Mouse (Mus musculus) retina, embryonic 14.5 days (tissue): ENCODE results near the gene Nek1.

Source experiments
- DNase-seq: peaks from one replicate; pipeline ENCODE4 v3.0.0-alpha.2; 2015; ENCODE audit warnings: low spot score

The Nek1 gene

DNA sequence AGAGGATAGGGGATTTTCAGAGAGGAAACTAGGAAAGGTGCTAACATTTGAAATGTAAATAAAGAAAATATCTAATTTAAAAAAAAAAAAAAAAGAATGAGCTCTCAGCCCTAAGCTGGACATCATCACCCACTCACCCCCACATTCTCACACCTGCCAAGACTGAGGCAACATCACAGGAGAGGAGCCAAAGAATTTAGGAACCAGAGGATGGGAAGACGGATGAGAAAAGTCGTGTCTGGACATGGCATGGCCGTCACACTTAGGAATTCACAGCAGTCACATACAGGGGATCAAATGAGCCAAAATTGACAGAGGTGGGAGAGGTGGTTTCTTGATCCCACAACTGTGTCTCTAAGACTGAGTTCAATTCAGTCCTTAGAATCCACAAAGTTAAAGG lies 165.5 kb downstream of the Nek1 start:
- DNase-seq = no peak

DNA sequence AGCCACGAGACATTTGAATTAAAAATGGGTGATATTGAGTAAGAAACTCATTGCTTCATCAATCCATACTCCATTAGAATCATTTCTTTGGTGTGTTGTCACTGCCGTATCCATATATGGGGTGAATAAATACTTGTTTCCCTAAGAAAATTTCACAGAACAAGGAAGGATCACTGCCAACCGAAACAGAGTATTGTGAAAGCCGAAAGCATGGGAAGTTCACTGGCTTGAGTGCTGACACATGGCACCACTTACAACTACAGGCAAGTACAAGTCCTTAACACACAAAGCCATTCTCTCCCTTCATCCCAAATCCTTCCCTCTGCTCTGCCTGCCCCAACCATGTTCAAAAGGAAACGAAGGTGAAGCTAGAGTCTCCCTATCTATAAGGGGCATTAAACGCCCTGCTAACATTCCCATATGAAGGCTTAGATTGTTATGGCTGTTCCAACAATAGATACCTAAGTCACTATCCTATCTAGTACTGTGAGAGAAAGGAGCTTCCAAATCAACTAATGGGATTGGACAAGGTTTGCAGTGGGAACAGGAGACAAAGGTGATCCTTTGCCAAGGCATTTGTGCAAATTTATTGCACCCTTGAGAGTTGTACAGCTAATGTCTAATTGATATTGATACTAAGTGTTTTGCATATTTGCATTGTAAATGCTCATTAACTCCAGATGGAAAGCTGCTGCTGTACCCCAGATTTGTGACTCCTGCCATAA lies 168.6 kb downstream of the Nek1 start:
- no peak for DNase-seq

DNA sequence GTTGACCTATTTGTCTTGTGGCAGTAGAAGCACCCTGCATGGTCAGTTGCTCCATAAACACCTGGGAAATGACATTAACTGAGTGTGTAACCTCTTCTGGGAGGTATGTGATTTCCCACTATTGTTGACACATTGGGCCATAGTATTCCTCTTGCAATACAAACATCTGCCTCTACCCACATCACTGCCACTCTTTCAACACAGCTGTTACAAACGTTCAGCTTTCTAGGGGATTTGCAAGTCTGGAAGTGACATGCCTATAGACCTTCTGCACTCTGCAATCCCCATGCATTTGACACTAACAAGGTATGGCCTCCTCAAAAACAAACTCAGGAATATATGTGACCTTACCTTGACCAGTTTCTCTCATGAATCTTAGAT lies 169.2 kb downstream of the Nek1 start:
- DNase-seq = no peak

DNA sequence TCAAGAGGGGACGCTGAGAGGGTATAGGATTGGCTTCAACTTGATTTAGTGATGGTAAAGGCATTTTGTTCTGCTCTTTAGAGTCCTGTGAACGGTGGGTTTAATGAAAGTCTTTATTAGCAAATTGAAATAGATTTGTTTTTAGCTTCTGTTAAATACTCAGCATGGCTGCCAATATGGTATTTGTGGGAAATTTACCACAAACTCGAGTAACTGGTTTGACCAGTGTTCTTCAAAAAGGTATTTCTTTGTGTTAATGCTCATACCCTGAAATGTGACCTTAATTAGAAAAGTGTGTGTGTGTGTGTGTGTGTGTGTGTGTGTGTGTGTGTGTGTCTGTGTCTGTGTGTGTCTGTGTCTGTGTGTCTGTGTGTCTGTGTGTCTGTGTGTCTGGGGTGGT lies 178.6 kb downstream of the Nek1 start:
- no peak for DNase-seq

DNA sequence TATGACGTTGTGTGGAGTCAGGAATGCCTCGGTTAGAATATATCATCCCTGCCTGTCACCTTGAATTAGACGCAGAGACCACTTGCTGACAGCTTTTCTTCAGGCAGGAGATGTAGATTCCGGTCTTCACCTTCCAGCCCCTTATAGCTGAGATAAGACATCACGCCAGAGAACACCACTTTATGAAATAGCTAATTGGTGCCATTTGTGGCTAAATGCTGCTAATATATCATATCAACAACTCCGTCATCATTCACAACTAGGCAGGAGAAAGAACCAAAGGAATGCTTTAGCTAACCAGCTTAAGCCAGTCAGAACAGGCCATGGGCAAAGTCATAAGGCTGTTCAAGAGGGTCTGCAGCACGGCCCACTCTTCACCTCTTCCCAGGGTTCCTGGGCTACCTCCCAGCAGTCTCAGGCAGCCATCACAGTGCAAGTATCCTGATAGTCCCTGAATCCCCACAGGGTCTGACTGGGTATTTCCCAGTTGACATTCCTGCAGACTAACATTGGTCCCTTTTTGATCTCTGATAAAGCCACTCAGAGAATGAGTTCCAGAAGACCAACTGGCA lies 181.0 kb downstream of the Nek1 start:
- DNase-seq = no peak

DNA sequence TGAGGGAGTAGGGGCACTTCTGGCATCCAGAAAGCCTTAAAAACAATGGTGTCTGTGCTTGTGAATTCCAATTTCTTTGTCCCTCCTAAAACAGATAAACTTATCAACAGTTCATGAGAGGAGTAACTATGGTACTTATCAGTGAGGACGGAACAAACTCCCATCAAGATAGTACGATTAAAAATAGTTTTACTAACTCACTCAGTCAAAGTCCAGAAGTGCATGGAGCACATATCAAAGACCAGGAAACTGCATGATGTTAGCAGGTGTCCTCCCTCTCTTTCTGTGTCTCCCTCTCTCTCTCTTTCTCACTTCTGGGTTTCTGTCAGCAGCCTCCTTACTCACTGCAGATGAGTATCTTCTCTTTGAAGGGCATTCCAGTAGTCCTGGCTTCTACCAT lies 182.9 kb downstream of the Nek1 start:
- no peak for DNase-seq

DNA sequence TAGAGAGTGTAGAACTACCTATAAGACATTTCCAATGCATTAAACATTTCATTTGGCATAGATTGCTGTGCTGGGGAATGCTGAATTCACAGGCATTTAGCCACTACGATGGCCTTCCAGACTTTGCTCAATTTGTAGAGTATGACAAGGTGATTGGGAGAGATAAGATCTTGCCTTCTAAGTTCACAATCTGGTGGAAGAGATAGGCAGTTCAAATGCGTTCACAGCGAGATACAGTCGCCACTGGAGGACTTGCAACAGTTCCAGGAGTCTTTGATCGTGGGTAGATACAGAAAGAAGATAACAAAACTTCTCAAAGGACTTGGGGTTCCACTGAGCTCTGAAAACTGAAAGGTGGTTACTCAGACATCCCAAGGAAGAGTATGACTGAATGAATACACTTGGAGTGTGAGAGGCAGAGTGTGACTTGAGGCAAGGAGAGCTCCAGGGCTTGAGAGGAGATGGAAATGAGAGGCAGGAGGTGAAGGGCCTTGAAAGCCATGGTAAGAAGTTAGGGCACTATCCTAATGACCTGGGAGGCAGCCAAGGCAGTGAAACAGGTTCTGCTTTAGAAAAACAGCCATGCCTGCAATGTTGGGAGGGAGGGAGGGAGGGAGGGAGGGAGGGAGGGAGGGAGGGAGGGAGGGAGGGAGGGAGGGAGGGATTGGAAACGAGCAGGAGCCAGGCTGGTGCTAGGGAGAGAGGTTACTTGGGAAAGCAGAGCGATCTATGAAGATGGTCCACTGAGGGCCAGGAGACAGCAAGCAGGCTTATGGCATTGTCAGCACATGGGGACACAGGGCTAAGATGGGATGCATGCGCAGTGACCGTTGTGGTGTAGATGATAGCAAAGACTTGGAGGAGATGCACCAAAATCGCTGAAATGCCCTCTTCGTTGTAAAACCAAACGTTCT lies 184.9 kb downstream of the Nek1 start:
- DNase-seq = no peak

DNA sequence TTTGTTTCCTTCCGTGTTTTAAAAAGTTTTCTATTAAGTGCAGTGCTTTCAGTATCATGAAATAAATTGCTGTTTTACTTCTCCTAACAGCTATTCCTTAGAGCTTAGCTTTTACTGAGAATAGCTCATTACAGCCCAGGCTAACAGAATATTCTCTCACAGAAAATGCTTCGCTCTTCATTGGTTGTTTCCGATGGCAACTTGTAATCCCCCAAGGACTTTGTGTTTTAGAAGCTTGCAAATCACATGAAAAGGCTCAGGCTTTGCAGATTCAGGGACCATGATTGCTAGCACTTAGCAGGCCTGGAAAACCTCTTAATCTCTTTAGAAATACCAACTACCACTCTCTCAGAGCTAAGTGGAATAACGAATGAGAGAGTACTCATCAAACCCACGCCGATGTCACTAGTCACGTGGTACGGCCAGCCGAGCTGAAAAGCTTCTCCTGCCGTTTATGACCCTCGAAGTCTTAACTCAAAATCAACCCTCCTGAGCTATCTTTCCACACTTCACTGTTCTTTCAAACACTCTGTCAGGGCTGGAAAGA lies 185.7 kb downstream of the Nek1 start:
- DNase-seq = peak; percentile 25
